Mouse (Mus musculus): ENCODE data around the gene Efcab3. TPM values are rescaled to one million over a fixed set of nuclear protein-coding genes. Genes with fewer than 3 reads are reported as not detected.

Gene Efcab3
- total RNA-seq, 2 experiments from 2014 or later = not detected

DNA sequence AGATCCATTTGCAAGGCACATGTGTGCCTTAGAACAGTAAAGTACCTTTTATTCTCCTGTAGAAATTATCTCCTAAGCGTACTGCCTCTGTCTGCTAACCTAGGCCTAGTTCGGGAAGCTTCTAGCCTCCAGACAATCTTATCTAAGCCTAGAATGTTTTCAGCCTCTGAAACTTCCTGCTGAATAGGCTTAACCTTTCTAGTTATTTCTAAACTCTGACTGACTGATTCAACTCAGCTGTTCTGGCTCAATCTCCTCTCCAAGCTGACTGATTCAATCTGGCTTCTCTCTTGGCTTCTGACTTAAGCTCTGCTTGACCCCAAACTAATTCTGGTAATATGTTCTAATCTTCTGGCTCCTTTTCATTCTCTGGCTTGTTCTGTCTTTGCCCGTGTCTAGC, 86.0 kb downstream of the Efcab3 start:
- DNase-seq = no peak

DNA sequence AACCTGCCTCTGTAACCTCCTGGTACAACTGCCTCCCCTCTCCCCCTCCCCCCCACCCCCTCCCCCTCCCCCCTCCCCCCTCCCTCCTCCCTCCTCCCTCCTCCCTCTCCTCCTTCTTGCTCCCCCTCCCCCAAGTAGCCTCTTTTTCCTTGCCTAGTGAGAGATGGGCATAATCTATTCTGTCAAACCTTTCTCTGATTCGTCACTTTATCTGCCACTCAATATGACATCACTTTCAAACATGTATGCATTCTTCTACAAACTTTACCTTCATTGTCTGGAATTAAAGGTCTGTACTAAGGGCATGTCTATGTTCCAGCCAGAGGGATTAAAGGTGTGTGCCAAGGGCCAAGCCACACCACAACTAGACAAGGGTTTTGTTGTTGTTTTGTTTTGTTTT, 86.4 kb downstream of the Efcab3 start:
- no peak for DNase-seq

DNA sequence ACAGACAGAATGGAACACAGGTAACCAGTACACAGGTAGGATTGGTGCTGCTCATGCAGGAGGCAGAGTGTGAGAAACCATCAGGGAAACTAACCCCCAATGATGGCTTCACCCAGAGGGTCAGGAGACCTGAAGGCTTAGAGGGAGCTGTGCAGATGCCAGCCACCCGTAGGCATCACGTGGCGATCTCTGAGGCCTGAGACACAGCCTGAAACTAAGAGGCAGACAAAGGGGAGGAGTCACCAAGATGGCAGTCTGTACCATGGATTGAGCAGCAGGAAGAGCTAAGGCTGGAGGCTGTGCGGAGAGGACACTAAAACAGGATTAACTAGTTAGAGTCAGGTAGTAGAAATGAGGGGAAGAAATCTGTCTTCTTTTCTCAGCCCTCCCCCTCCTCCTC, 87.3 kb downstream of the Efcab3 start:
- DNase-seq = no peak

DNA sequence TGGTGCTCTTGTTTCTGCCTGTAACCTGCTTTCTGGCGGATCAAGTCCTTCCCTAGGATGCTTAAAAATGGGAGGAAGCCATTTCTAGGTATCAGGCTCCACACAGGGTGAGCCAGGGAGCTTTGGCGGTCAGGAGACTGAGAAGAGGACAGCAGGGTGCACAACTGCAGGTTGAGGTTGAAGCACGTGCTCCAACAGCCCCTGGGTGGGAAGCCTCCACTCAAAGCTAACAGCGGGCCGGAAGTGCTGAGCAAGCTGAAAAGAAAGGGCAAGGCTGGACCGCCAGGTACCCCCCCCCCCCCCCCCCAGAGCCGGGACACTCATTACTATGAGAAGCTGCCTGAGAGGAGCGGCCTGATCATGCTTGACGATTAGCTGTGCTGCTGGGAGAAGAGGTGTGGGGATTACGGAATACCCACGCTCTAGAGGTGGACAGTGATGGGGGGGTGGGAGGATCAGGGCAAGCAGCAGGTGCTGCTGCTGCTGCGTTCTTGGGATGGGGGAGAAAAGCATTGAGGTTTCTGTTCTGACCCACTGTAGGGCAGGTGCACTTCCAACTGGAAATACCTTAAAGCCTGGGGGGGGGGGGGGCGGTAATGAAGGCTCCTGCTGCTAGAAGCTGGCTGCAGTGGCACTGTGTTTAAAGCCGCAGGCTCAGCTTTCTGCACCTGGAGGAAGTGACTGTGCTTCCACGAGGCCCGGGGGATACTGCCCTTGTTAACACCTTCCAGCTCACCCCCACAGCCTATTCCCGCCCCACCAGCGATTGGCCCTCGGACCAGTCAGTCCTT, 88.0 kb downstream of the Efcab3 start:
- DNase-seq = no peak

DNA sequence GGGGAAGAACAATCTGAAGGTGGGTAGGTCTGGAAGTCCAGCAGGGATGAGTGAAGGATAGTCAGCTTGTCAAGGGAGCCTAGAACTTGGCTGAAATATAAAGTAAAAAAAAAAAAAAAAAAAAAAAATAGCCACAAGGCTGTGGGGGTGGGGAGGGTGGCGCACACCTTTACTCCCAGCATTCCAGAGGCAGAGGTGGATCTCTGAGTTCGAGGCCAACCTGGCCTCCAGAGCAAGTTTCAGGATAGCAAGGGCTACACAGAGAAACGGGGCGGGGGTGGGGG, 88.6 kb downstream of the Efcab3 start:
- no peak for DNase-seq

DNA sequence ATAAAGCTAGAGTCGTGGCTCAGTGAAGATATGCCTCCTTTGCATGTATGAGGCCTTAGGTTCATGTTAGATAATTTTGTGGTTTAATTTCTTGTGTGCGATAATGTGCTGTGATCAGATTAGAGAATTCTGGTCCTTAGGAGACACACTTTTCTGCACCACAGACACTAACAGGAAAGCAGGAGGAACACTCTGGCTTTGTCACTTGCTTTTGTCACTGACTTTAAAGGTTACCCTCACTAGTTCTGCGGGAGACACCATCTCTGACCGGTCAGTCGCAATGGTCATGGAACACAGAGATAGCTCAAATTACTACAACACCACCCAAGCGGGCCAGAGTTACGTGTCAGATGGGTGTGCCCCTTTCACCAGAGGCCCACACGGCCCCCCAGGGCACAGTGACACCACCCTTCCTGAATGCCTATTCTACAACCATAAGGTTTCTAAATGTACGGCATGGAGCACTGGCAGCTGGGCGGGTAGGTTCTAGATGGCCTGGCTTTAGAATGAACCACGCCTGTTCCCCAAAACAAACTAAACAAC, 89.0 kb downstream of the Efcab3 start:
- no peak for DNase-seq

DNA sequence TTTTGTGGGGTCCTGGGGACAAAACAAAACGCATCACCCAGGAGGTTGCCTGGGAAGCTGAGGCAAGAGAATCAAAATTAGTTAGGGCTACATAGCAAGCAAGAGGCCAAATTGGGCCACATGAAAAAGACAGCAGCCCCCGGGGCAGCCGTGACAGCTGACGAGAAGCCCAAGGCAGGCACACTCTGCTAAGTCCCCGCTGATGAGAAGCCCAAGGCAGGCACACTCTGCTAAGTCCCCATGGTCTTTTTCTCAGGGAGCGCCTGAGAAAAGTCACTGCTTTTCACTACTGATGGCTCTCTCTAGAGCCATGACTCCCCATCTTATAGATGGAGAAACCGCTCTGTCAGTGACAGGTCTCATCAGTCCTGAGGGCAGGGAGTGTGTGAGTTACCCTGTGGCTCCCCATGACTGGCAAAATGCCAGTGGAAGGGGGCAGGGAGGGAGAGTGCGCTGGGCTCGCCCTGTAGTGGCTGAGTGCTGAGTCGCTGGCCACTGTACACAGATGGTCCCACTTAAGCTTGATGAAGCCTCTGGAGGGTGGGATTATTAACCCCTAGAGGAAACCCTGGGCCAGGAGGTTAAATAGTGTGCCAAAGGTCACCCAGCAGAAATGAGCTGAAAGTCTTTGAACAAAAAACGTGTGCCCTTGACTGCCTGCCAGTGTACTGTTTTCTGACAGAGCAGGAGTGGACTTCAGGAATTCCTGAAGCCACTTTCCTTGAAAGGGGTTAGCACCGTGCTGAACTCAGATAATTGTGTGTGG, 89.9 kb downstream of the Efcab3 start:
- no peak for DNase-seq

DNA sequence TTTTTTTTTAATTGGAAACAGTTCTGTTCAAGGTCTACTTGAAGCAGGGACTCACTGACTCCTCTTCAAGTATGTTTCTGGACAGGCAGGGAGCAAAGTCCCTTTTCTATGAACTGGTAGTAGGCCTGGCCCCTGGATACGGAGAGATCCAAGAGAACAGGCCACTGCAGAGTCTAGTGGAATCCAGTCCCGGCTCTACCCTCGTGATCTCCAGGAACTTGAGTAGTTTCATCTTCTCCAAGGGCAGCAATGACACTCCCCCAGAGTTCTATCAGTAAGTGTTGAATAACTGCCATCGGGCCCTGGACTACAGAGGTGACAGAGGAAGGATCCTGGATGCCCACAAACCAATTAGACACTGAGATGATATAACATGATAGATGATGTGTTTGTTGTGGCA, 92.5 kb downstream of the Efcab3 start:
- DNase-seq = no peak

DNA sequence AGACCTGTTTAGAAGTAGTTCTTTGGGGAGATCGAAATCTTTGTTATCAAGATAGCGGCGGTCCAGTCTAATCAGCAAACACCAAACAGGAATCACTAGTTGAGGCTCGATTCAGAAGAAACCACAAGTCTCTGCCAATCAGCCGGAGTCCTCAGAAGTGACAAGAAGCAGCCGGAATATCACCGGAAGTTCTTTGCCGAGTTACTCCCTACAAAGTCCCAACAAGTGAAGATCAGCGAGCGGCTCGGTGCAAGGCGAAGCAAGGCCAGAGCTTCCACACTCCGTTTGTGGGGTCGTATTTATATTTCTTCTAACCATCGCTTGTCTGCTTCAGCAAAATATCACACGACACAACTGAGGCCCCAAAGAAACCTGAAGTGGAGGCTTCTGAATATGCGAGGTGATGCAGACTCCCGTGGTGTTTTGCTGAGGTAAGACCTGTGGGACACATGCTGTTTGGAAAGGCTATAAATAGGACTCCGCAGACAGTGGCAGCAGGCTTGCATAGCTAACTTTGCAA, 93.4 kb downstream of the Efcab3 start:
- DNase-seq = no peak

DNA sequence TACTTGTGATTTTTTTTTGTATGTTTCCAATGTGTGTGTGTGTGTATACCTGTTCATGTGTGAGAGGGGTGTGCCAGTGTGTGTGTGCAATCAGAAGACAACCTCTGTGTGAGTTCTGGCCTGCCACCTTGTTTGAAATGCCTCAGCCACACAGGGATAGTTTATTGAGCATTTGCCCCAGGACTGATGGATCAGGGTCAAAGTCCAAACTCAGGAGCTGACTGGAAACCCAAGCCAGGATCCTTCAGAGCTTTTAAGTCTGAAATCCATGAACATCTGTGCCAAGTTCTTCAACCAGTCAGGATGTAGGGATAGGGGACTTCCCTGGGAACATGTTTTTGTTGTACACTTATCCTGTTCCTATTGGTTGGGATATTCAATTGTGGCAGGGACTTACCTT, 94.7 kb downstream of the Efcab3 start:
- DNase-seq = no peak

DNA sequence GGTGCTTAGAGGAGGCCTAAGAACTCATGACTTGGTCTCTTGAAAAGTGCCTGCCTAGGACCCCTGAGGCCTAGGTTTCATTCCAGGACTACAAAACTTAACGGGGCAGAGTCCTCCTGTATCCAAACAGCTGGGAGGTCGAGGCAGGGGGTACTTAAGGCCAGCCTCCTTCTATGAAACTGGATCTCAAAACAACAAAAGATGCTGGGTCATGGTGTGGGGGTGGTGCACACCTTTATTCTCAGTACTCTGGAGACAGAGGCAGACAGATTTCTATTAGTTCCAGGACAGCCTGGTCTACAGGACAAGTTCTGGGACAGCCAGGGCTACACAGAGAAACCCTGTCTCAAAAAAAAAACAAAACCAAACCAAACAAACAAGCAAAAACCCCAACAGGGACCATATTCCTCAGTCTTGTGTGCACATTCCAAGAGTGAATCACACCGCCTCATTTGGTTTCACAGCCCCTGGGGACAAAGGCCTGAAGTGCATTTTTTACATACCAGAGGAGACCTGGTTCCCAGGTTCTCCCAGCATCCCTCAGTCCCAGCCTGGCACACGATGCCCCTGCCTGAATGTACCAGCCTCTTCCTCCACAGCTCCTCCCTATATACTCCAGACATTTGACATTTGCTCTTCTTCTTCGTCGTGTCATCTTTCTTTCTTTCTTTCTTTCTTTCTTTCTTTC, 96.4 kb downstream of the Efcab3 start:
- DNase-seq = no peak

DNA sequence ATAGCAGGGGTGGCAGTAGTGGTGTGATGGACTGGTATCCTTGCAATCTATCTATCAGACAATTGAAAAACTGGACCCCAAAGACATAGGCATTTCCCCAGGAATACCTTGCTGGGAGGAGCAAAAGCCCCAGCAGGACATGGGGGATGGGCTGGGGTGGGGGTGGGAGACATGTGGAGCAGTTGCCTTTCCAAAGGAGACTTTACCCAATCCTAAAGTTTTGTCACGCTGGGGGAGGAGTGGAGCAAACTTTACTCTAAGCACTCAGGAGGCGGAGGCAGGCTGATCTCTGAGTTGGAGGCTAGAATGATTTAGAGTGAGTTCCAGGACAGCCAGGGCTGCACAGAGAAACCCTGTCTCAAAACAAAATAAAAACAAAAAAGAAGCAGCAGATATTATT, 98.0 kb downstream of the Efcab3 start:
- no peak for DNase-seq

DNA sequence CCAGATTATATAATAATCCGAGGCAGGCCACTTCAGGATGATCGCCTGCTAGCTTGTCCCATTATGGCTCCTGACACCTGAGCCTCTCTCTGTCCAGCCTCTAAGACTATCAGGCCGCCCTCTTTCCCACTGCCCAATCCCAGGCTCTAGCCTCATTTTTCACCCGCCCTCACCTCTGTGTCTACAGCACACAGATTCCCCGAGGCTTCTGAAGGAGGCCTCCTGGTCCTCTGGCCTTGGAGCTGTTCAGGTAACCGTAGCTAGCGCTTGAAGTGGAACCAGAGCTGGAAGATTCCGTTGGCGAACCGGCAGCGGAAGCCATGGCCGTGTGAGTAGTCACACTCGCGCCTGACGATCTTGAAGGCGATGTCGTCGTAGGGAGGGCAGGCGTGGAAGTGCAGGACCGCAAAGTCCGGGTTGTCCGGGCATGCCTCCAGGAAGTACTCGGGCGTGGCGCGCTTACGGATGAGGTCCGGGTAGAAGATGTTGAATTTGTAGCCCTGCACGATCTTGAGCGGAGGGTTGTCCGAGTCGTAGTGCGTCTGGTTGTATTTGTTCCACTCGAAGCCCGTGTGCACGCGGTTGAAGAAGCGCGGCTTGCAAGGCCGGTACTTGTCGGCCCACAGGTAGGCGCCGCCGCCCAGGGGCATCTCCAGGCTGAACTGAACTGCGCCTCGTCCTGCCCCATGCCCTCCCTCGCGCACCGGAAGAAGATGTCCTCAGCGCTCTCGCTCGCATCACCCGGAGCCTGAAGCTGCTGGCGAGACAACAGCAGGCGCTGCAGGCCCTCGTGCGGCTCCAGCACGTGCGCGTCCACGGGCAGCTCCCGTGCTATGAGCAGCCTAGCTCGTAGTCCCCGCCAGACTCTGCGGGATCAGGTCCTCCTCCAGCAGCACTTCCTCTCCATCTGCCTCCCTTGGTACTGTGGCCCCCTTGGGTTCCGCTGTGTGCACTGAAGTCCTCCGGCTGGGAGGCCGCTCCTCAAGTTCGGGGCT, 101.4 kb downstream of the Efcab3 start:
- no peak for DNase-seq

DNA sequence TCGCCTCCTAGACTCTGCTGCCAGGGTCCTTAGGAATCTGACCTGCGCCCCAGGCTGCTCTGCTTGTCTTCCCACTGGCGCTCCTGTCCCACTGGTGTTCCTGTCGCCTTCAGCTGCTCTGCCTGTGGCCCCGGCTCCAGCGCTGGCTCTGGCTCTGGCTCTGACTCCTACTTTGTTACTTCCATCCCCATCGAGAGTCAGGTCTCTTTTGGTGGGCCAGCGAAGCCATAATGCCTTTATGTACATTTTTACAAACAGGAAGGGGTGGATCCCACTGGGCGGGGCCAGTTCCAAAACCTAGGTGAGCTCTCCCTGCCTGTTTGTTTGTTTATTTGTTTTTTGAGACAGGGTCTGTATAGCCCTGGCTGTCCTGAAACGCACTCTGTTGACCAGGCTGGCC, 103.4 kb downstream of the Efcab3 start:
- DNase-seq = no peak

Other genes with a start within 250 kb of the Efcab3 start
- gene Mettl2, start 62.8 kb downstream of the Efcab3 start, total RNA-seq (2021) = 1 to 10 TPM; 6.7 to 6.8 TPM
- gene Gm10842, start 83.3 kb downstream of the Efcab3 start, total RNA-seq (2021) = not detected
- 10 to 100 TPM; 33.8 to 35.8 TPM for gene Tlk2, start 115.2 kb downstream of the Efcab3 start, total RNA-seq (2021)
- 10 to 100 TPM; 16.5 to 18.6 TPM for gene Mrc2, start 229.1 kb downstream of the Efcab3 start, total RNA-seq (2021)